Mouse (Mus musculus) small intestine, adult 2 months (tissue): ENCODE data around the gene Gm27027.

ENCODE experiments used
- CTCF ChIP-seq: fragments of 200-500 bp; IDR thresholded peaks from 2 replicates; pipeline ENCODE4 v1.5.1; 2012; ENCODE audit warnings: low read depth, mild to moderate bottlenecking, control low read depth, inconsistent platforms, low read length, moderate library complexity, mixed read lengths; ENCODE audit not compliant: insufficient replicate concordance, insufficient read length; ENCODE audit errors: extremely low read depth
- POLR2A ChIP-seq: fragments of 200-500 bp; IDR thresholded peaks from 2 replicates; pipeline ENCODE4 v1.6.1; 2012; ENCODE audit warnings: low read depth, mild to moderate bottlenecking, control low read depth, inconsistent platforms, low read length, moderate library complexity

- TF ChIP-seq CTCF (no peak), POLR2A (no peak)
These were observed 37.9 kb downstream of the Gm27027 start for GRCm38 (mm10) chr2:93958216-93958615.
